Mouse (Mus musculus) Patski (cell line): ENCODE results near the gene Hist2h2ab. TPM values are rescaled to one million over a fixed set of nuclear protein-coding genes. Genes with fewer than 3 reads are reported as not detected.

Source experiments
- ATAC-seq: fragments of 100-300 bp; one replicate; pipeline ENCODE4 v1.8.0; 2021
- CTCF ChIA-PET: fragments of 350-600 bp; sonication (Branson Sonifier 250); formaldehyde crosslinking; loops from one replicate; lab custom pipeline; 2022; ENCODE audit warnings: inconsistent platforms; lab: Charles Lee
- POLR2A ChIA-PET: fragments of 350-600 bp; sonication (Branson Sonifier 250); formaldehyde crosslinking; loops from one replicate; lab custom pipeline; 2022; ENCODE audit warnings: antibody characterized with exemption, inconsistent platforms; lab: Charles Lee
- DNase-seq: peaks from one replicate; pipeline ENCODE4 v3.0.0-alpha.2; 2011; ENCODE audit warnings: low read depth, low spot score
- H3K27me3 ChIP-seq: fragments of 371-371 bp; one replicate; pipeline ENCODE4 v1.5.1; 2021
- CTCF ChIP-seq: fragments of 100-300 bp; IDR thresholded peaks from one replicate; pipeline ENCODE4 v1.5.1; 2021
- in situ Hi-C: fragments of 300-500 bp; cut with MboI; formaldehyde crosslinking; loops from 3 replicates; pipeline ENCODE4 v1.11.1; 2018; ENCODE audit warnings: low pct_unique_long_range_greater_than_20kb, mixed read lengths
- polyA plus RNA-seq: library from polyadenylated mRNA; unstranded; gene quantifications from one replicate; pipeline ENCODE4 v1.2.3, GENCODE M21; 2021

Gene Hist2h2ab
- polyA plus RNA-seq, 1 experiment from 2014 or later: 1.0 TPM

DNA sequence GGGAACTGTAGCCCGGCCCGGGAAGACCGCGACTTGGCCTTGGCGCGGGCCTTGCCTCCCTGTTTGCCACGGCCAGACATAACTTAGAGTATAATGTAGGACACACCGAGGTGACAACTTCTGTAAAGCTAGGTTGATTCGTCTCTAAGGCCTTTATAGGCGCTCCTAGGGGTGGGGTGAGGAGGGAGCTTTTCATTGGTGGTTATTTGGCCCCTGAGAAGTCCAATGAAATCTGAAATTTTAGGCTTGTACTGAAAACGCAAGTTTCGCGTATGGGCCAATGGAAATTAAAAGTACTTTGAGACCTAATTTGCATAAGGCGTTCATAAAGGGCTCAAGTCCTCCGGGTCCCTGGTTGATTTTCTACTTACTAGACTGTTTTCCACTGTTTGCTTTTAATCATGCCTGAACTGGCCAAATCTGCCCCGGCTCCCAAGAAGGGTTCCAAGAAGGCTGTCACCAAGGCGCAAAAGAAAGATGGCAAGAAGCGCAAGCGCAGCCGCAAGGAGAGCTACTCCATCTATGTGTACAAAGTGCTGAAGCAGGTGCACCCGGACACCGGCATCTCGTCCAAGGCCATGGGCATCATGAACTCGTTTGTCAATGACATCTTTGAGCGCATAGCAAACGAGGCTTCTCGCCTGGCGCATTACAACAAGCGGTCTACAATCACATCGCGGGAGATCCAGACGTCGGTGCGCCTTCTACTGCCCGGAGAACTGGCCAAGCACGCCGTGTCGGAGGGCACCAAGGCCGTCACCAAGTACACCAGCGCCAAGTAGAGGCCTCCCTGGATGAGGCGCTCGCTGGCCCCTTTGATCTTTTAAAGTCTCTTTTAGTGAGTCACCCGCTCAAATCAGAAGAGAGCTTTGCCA is 1.3 kb downstream of the Hist2h2ab start, which contains the start of the genes Hist2h2ac and Hist2h2be:
Gene Hist2h2ac (minus strand): TSS at position 116 of the 875 bp plus-strand sequence.
Gene Hist2h2be (plus strand): TSS at position 355 of the 875 bp plus-strand sequence.
- ATAC-seq (peak; percentile 83), DNase-seq (peak; percentile 98)
- in situ Hi-C loops: loop anchor here (5.0 kb wide), 1 partner anchor 46 kb away; the partner anchor contains the start of genes Hist2h2bb and Hist2h3b
- POLR2A ChIA-PET: interaction anchor here (0.7 to 5.6 kb wide), 14 partner anchors 9 to 163 kb away, joined by 3 to 56 read pairs (median 7); partner anchors contain the start of genes Hist2h2aa1, Hist2h2bb, Hist2h3b and Mtmr11
- no peak for TF ChIP-seq CTCF
- CTCF ChIA-PET: interaction anchor here (1.1 to 3.8 kb wide), 9 partner anchors 9 to 155 kb away, joined by 3 to 23 read pairs (median 5); no protein-coding TSS in a partner anchor
- H3K27me3 ChIP-seq: no peaks in the 10 kb centered on the region

DNA sequence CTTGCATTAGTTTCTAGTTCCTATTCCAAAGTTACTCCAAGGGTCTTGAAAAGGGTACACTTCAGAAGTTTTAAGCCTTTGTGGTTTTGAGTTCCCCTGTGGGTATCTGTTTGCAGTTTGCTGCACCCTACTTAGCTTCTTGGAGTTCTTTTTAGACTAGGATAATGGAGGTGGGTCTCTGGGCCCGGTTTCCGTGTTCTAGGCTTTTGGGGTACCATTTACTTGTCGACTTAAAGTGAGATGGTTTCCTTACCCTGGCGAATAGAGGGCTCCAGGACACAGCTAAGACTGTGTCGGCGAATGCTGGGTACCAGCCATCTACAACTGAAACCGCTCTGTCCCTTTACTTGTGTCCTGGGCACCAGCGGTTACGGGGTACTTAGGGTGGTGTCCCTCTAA is 2.0 kb downstream of the Hist2h2ab start:
- no peak for TF ChIP-seq CTCF
- DNase-seq (no peak), ATAC-seq (no peak)
- POLR2A ChIA-PET: interaction anchor here (0.7 to 5.6 kb wide), 12 partner anchors 12 to 164 kb away, joined by 3 to 56 read pairs (median 10); partner anchors contain the start of genes Hist2h2aa1, Hist2h2bb, Hist2h3b and Mtmr11
- CTCF ChIA-PET: interaction anchor here (1.3 to 3.8 kb wide), 6 partner anchors 8 to 155 kb away, joined by 3 to 23 read pairs (median 5); no protein-coding TSS in a partner anchor
- in situ Hi-C loops: loop anchor here (5.0 kb wide), 1 partner anchor 46 kb away; the partner anchor contains the start of genes Hist2h2bb and Hist2h3b
- no peaks in the 10 kb centered on the region for H3K27me3 ChIP-seq

DNA sequence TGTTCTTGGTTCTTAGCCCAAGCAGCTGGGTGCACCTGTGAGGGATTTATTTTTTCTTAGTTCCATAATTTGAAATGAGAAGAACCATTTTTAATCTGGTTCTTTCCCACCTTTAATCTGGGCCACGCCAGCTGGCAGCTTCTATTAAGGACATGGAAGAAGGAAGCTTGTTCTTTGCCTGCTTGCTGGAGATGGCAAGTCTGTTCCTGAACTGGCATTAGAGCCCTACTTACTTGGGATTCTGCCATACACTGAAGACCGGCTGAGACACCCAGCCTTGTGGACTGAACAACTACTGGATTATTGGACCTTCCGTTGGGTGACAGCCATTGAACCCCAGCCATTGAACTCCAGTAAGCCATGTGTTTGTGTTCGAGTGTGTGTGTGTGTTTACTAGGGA is 3.1 kb downstream of the Hist2h2ab start:
- ATAC-seq (no peak), DNase-seq (no peak)
- no peak for TF ChIP-seq CTCF
- ChIA-PET POLR2A (interaction anchor here (1.1 to 5.6 kb wide), 3 partner anchors 13 to 46 kb away, joined by 4 to 54 read pairs (median 35); partner anchors contain the start of genes Hist2h2bb and Hist2h3b), CTCF (interaction anchor here (0.6 to 1.7 kb wide), 8 partner anchors 11 to 234 kb away, joined by 3 to 5 read pairs (median 4); partner anchors contain the start of gene Hist2h4)
- in situ Hi-C loops: loop anchor here (5.0 kb wide), 1 partner anchor 45 kb away; the partner anchor contains the start of genes Hist2h2bb and Hist2h3b
- H3K27me3 ChIP-seq: no peaks in the 10 kb centered on the region

DNA sequence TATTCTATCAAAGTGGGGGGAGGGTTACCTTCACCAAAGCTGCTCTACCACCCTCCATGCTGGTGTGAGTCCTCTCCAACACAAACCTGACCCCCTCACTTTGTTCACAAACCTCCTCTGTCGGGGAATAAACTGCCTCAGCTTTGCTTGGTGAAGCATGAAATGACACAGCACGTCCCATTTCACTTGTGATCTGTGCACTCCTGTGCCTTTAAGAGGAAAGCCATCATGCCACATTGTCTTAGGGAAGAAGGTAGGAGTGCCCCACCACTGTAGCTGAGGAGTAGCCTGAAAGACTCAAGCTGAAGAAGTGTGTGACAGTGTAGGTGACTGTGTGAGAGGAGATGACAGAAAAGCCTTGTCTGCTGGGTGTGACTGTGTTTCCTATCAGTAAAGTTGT is 5.8 kb downstream of the Hist2h2ab start:
- H3K27me3 ChIP-seq: no peaks in the 10 kb centered on the region
- no peak for ATAC-seq
- DNase-seq: no peak
- in situ Hi-C loops: no loop called here
- ChIA-PET CTCF (interaction anchor here (2.0 to 2.1 kb wide), 2 partner anchors 11 to 12 kb away, joined by 6 to 9 read pairs; no protein-coding TSS in a partner anchor), POLR2A (no interaction called here)
- TF ChIP-seq CTCF: no peak

DNA sequence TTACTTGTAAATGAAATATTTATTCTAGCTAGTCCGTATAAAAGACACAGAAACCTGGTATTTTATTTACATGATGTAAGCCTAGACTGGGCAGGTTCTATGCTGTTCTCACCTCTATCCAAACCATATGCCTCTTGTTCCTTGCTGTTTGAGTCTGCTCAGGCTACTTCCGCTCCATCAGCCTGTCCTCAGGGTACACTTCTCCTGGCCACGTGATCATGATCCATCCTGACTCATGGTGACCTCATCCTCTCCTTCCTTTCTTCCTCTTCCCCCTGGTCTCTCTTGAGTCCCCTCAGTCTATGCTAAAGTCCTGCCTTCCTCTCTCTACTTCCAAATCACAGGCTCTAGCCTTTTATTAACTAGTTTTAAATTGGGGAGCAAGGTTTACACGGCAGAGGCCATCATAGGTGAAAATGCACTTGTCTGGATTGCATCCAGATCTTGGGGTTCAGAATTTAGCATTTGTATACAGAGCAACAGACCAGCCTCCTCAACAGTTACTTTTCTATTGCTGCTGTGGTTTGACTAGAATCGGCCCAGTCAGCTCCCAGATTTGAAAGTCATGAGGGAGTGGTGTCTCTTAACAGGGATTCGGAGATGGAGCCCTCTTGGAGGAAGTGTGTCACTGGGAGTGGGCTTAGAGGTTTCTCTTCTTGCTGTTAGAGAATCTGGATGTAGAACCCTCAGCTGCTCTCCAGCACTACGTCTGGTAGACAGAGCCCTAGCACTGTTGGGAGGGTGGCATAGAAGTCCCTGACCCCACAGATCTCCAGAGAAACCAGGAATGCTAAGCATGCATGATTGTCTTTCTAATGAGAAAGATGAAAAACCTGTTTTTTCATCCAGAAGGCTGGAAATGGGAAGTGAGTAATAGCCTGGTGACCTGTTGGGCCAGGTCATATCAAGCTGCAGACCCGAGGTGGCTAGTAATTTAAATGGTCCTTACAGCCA is 7.3 kb downstream of the Hist2h2ab start:
- TF ChIP-seq CTCF: no peak
- peak; percentile 79 for ATAC-seq
- in situ Hi-C loops: no loop called here
- H3K27me3 ChIP-seq: no peaks in the 10 kb centered on the region
- CTCF ChIA-PET: interaction anchor here (1.0 to 2.7 kb wide), 4 partner anchors 8 to 14 kb away, joined by 3 to 10 read pairs (median 6); partner anchors contain the start of genes Bola1 and Hist2h2ab
- peak; percentile 54 for DNase-seq
- POLR2A ChIA-PET: interaction anchor here (1.1 to 1.4 kb wide), 4 partner anchors 9 to 42 kb away, joined by 3 to 4 read pairs (median 4); no protein-coding TSS in a partner anchor

DNA sequence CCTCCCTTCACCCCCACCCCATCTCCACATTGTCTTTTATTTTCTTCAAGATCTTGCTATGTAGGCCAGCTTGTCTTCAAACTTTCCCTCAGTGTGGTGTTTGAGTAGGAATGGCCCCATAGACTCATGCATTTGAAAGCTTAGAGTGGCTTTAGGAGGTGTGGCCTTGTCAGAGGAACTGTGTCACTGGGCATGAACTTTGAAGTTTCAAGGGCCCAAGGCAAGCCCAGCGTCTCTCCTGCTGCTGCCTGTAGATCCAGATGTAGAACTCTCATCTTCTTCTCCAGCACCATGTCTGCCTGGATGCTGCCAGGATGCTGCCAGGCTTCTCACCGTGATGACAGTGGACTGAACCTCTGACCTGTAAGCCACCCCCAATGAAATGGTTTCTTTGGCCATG is 9.2 kb downstream of the Hist2h2ab start:
- DNase-seq: no peak
- no peak for ATAC-seq
- CTCF ChIA-PET: interaction anchor here (1.1 to 2.7 kb wide), 3 partner anchors 9 to 49 kb away, joined by 4 to 10 read pairs (median 8); partner anchors contain the start of genes Bola1 and Hist2h2ab
- TF ChIP-seq CTCF: no peak
- H3K27me3 ChIP-seq: no peaks in the 10 kb centered on the region
- POLR2A ChIA-PET: interaction anchor here (1.1 to 2.4 kb wide), 3 partner anchors 8 to 16 kb away, joined by 3 to 6 read pairs (median 6); partner anchors contain the start of genes Bola1, Hist2h2ab, Hist2h2ac and Hist2h2be
- in situ Hi-C loops: no loop called here

DNA sequence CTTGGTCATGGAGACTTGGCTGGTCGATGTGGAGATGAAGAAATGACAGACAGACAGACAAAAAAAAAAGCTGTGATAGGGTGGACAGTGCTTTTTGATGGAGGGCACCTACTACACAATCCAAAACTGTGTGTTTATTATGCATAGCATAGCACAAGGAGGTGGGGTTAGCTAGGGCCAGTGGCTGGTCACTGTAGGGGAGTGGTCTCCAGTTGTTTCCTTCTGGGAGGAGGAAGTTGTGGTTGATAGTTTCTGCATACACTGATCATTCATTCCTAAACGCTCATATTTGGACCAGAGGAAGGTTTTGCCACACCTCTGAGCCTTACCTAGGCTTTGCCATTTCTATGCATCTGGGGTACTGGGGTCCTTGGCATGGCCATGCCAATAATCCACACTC is 10.7 kb downstream of the Hist2h2ab start:
- no peak for TF ChIP-seq CTCF
- DNase-seq: no peak
- CTCF ChIA-PET: interaction anchor here (0.7 kb wide), 1 partner anchor 9 kb away, joined by 4 read pairs; the partner anchor contains the start of genes Hist2h2ac and Hist2h2be
- no peak for ATAC-seq
- H3K27me3 ChIP-seq: no peaks in the 10 kb centered on the region
- POLR2A ChIA-PET: interaction anchor here (2.4 kb wide), 1 partner anchor 10 kb away, joined by 6 read pairs; the partner anchor contains the start of genes Bola1, Hist2h2ab, Hist2h2ac and Hist2h2be
- in situ Hi-C loops: no loop called here

DNA sequence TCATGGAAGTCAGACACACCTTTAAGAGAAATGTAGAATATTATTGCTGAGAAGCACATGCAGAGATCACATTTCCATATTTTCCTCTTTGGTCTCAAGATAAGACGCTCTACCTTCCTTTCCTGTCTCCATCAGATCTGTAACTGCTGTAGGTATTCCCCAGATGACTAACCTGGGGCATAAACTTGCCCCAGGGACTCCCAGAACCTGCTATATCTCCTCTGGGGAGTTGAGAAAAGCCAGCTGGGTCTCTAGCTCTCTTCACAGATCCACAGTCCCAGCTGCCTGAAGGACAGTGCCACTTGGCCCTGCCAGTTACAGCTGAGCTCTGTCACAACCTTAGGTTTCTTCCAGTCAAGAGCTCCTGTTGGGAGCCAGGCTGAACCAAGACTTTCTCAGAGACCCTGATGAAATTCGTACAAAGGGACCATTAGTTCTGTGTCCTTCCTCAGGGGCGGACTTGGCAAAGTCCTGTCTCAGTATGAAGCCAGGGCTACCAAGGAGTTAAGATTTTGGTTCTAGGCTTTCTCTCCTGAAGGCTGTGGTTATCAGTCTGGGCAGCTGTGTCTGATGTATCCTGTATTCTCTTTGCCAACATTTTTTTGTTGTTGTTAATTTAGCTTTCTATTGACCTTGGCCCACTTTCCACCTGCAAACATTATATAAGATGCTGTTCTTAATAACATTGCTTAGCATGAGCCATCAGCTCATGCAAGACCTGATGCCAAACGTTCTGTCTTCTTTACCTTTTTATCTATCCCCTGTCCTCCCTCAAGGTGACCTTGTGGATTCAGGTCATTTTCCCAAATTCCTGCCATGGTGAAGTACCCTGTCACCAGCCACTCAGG is 11.5 kb downstream of the Hist2h2ab start:
- TF ChIP-seq CTCF: no peak
- H3K27me3 ChIP-seq: no peaks in the 10 kb centered on the region

More for the DNA sequence above, 11.5 kb downstream of the Hist2h2ab start:
- ATAC-seq (no peak), DNase-seq (no peak)
- POLR2A ChIA-PET: interaction anchor here (0.6 to 2.4 kb wide), 3 partner anchors 11 to 26 kb away, joined by 3 to 6 read pairs (median 6); partner anchors contain the start of genes Bola1, Hist2h2ab, Hist2h2ac and Hist2h2be
- CTCF ChIA-PET: no interaction called here
- in situ Hi-C loops: no loop called here
